ENCODE assay signal across 16 mouse cellular contexts in genomic region chr6:99632121-99632980, GRCm38 (mm10). TPM values are rescaled to one million over a fixed set of nuclear protein-coding genes. Genes with fewer than 3 reads are reported as not detected.
A peak's percentile ranks its signal among the peaks of the same experiment; 100 is the strongest.
DNase-seq lines count a peak whose midpoint lies in the region; ATAC-seq and TF ChIP-seq lines count a peak whose summit lies in the region.
"Had no signal": no experiment of that assay in that cellular context is flagged by ENCODE, and none has a peak within 500 bp of the region (broad histone marks: within the 10 kb centered on the region; RNA-seq: fewer than 3 reads in every experiment).

No protein-coding gene starts in this region.

- no peak overlapping the region for H3K4me3 ChIP-seq in lung, adult 2 months (replicated peaks; ENCODE audit: extremely low read depth, low read depth, low read length)
- no peak overlapping the region for H3K4me3 ChIP-seq in kidney, adult 2 months (ENCODE audit: insufficient read depth, low read depth, low read length)
- H3K4me3 ChIP-seq: embryonic facial prominence, embryonic 12.5 days; forebrain, embryonic 10.5 days; myocyte had no signal

- 67% methylated on average over 32 of the region's 32 CpGs for WGBS in lung, adult 2 months
- 89% methylated on average over 32 of the region's 32 CpGs for WGBS in kidney, adult 2 months

- no peaks in the 10 kb centered on the region for H3K36me3 ChIP-seq in kidney, adult 2 months (ENCODE audit: control insufficient read depth, insufficient read depth, low read length)

- no peak for TF ChIP-seq POLR2A in lung, adult 2 months (IDR thresholded peaks at IDR 0.05; ENCODE audit: borderline replicate concordance, extremely low read depth, low read depth, low read length)
- no peak for TF ChIP-seq POLR2A in kidney, adult 2 months (IDR thresholded peaks at IDR 0.05; ENCODE audit: low read depth, low read length)

- H3K27me3 ChIP-seq in kidney, adult 2 months (replicated peaks; ENCODE audit: control insufficient read depth, insufficient read depth, low read length) = no peaks in the 10 kb centered on the region
- H3K27me3 ChIP-seq: embryonic facial prominence, embryonic 12.5 days had no signal

- no peak for DNase-seq in frontal cortex, postnatal 14 days (ENCODE audit: low spot score in 2 of 2)
- DNase-seq in lung, adult 18-20 months = peak; percentile 26 to 53
- no peak for DNase-seq in lung, adult 2 months
- DNase-seq in gastrocnemius, postnatal 25 days = peak; percentile 71
- peak; percentile 61 for DNase-seq in lung, postnatal 25 days (ENCODE audit: low spot score)
- no peak for DNase-seq in kidney, adult 2 months
- no peak for DNase-seq in ovary, postnatal 14 days (ENCODE audit: low spot score)
- DNase-seq: cerebellum, postnatal 36 days; kidney, postnatal 14 days; left cerebral cortex, postnatal 4 days; thymus, adult 18-20 months had no signal

- 0 out of 2 replicates have a peak, but pooled peaks cover 3% of the 10 kb centered on the region for H3K4me1 ChIP-seq in lung, adult 2 months (ENCODE audit: control insufficient read depth, insufficient read depth, low read length)
- H3K4me1 ChIP-seq in kidney, adult 2 months (ENCODE audit: control insufficient read depth, insufficient read depth, low read length) = no peaks in the 10 kb centered on the region
- H3K4me1 ChIP-seq: embryonic facial prominence, embryonic 12.5 days had no signal

- ATAC-seq in frontal cortex, adult (ENCODE audit: low TSS enrichment) = peak; percentile 60

- H3K27ac ChIP-seq in kidney, adult 2 months (ENCODE audit: insufficient read depth, low read depth, low read length) = no peak overlapping the region
- H3K27ac ChIP-seq: embryonic facial prominence, embryonic 12.5 days; forebrain, embryonic 10.5 days; liver, embryonic 14.5 days had no signal

- TF ChIP-seq CTCF in lung, adult 2 months (IDR thresholded peaks at IDR 0.05; ENCODE audit: insufficient read depth, low read length) = no peak
- TF ChIP-seq CTCF in kidney, adult 2 months (conservative IDR thresholded peaks at IDR 0.05; ENCODE audit: insufficient read depth, insufficient read length, low read depth, low read length) = no peak

RNA-seq across cellular contexts. Expression of gene Eif4e3, which starts 34.2 kb away (rescaled TPM):
- polyA plus RNA-seq in lung, adult 2 months (2012; rRNA removed) = 10.8 and 15.2 TPM in 2 replicates
- total RNA-seq in gastrocnemius, postnatal 25 days (2021) = 10 to 100 TPM; 18.8 to 21.2 TPM
- polyA plus RNA-seq in kidney, adult 2 months (2012; rRNA removed) = 6.6 and 8.4 TPM in 2 replicates

RNA-seq across cellular contexts. Expression of gene Gm20696, which starts 34.2 kb away (rescaled TPM):
- polyA plus RNA-seq in lung, adult 2 months (2012; rRNA removed) = 0.71 and 1.4 TPM in 2 replicates
- 1 to 10 TPM; 1.6 to 2.0 TPM for total RNA-seq in gastrocnemius, postnatal 25 days (2021)
- polyA plus RNA-seq in kidney, adult 2 months (2012; rRNA removed) = 0.31 and 0.50 TPM in 2 replicates

Comparison
In these comparisons a context has a peak if more than half of its experiments do, and no peak if none do; other contexts are left out.
1. DNase-seq: peak in lung, adult 18-20 months (2 of 2), gastrocnemius, postnatal 25 days (single experiment) and lung, postnatal 25 days (single experiment); none in frontal cortex, postnatal 14 days (0 of 2), lung, adult 2 months (single experiment), kidney, adult 2 months (single experiment) and ovary, postnatal 14 days (single experiment).